Mouse (Mus musculus): ENCODE data around the gene Lima1. TPM values are rescaled to one million over a fixed set of nuclear protein-coding genes. Genes with fewer than 3 reads are reported as not detected.
"Not testable (repeated sequence)": the region's sequence is repeated elsewhere in the genome, so short reads cannot be mapped to it uniquely, and the experiment has no call there.

The Lima1 gene
- total RNA-seq (2015; ENCODE audit: low replicate concordance), result 3.2 and 6.7 TPM in 2 replicates
- total RNA-seq (2017; ENCODE audit: low replicate concordance), result 2.1 and 5.3 TPM in 2 replicates

DNA sequence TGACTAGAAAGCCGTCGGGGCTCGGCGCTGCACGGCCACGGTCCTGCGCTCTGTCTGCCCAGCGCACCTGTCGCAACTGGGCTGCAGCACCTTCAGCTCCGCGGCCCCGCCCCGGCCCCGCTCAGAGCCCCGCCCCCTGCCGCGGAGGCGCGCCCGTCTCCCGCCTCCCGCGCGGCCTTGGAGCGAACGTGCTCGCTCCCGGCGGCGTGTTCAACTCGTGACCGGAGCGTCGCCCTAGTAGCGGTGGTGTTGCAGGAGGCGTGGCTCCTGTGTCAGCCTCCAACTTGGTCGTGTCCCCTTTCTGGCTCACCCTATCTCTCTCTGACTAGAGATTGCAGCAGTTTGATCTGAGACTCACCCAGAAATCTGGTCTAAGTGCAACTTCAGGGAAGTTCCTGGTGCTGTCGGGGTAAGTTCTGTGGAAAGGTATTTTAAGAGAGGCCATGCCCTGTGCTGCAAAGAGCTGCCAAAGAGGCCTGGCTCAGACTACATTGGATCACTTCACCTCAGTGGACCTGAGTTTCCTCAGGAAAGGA lies at the start of gene Lima1:
Gene Lima1 (minus strand): TSS at position 123 of the 536 bp plus-strand sequence.
- ATAC-seq (replicated peaks; ENCODE audit: low FRiP score, poor library complexity, severe bottlenecking), result 0 out of 2 replicates have a peak, but pooled peaks have one; percentile 42

- ATAC-seq (replicated peaks; ENCODE audit: low FRiP score, poor library complexity, severe bottlenecking), result no peak
These were observed 44.4 kb upstream of the Lima1 start for GRCm38 (mm10) chr15:99919601-99920158.

- no peak for ATAC-seq (replicated peaks; ENCODE audit: low FRiP score, poor library complexity, severe bottlenecking)
These were observed 42.0 kb upstream of the Lima1 start for GRCm38 (mm10) chr15:99917264-99917663.

GRCm38 (mm10) chr15:99914613-99915012 lies 39.4 kb upstream of the Lima1 start:
- no peak for ATAC-seq (replicated peaks; ENCODE audit: low FRiP score, poor library complexity, severe bottlenecking)

DNA sequence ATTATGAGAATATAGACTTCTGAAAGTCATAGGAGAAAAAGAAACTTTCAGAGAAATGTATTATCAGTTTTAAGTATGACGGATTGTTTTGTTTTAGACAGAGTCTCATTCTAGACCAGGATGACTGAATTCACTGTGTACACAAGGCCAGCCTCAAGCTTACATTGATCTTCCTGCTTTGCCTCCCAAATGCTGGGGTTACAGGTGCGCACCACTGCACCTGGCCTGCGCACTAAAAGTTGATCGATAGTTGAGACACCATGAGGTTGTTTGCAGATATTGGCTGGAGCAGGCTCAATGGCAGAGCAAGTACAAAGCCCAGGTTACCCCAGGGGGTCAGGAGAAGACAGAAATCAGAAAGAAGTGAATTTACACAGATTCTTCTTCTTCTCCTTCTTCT lies 36.5 kb upstream of the Lima1 start:
- ATAC-seq (replicated peaks; ENCODE audit: low FRiP score, poor library complexity, severe bottlenecking), result no peak

GRCm38 (mm10) chr15:99909339-99909996 lies 34.2 kb upstream of the Lima1 start:
- 0 out of 2 replicates have a peak, but pooled peaks have one; percentile 25 for ATAC-seq (replicated peaks; ENCODE audit: low FRiP score, poor library complexity, severe bottlenecking)

DNA sequence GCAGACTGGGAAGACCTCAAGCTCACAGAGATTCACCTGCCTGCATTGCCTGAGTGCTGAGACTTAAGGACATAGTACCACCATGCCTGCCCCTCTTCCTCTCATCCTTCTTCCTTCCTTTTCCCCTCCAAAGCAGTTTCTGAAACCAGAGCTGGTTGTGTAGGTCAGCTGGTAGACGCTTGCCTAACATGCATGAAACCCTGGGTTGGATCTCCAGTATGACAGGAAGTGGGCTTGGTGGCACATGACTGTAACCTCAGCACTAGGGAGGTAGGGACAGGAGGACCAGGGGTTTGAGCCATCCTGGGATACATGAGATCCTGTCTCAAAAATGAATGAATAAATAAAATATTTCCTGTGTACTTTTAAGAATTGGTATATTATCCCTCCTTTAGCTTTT lies 32.3 kb upstream of the Lima1 start:
- no peak for ATAC-seq (replicated peaks; ENCODE audit: low FRiP score, poor library complexity, severe bottlenecking)

DNA sequence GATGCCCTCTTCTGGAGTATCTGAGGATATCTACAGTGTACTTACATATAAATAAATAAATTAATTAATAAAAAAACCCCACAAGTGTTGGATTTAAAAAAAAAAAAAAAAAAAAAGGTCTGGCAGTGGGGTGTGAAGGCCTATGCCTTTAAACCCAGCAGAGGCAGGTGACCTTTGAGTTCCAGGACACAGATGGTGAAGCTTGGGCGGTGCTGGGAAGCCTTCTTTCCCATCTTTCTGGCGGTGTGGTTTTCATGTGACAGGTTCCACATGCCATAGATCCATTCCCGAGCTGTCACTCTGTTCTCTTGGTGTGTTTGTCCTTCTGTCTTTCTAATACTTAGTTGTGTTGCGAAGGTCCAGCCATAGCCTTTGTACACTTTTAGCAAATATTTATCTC lies 31.8 kb upstream of the Lima1 start:
- ATAC-seq (replicated peaks; ENCODE audit: low FRiP score, poor library complexity, severe bottlenecking), result no peak

- no peak for ATAC-seq (replicated peaks; ENCODE audit: low FRiP score, poor library complexity, severe bottlenecking)
These were observed 29.6 kb upstream of the Lima1 start for GRCm38 (mm10) chr15:99904841-99905240.

GRCm38 (mm10) chr15:99904333-99904732 lies 29.1 kb upstream of the Lima1 start:
- no peak for ATAC-seq (replicated peaks; ENCODE audit: low FRiP score, poor library complexity, severe bottlenecking)

GRCm38 (mm10) chr15:99903227-99903626 lies 28.0 kb upstream of the Lima1 start:
- no peak for ATAC-seq (replicated peaks; ENCODE audit: low FRiP score, poor library complexity, severe bottlenecking)

DNA sequence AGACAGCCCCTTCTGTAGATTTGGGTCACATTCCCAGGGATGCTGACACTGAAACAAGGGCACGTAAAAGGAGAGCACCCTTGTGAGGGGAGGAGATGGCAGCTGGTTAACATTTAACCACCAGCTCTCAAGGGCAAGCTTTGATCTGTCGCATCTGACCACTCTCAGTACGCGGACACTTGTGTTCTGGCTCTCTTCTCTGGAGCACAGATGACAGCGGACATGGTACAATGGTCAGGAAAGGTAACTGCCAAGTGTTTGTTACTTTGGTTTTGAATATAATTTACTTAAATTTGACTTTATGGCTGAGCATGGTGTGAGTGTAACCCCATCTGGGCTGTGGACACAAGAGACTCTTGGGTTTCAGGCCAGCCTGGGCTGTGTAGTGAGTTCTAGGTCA lies 27.5 kb upstream of the Lima1 start:
- no peak for ATAC-seq (replicated peaks; ENCODE audit: low FRiP score, poor library complexity, severe bottlenecking)

DNA sequence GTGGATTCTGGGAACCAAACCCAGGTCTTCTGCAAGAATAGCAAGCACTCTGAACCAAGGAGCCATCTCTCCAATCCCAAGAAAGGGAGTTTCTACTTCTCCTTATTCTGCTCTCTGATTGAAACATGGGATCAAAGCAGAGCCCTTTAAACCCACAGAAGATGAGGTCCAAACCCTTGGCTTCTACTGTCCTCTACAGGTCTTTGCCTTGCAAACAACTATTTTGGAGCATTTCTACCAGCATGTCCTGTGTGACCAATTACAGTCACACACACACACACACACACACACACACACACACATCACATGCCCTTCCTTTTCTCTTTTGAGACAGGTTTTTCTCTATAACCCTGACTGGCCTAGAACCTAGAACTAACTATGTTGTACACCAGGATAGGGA lies 21.4 kb upstream of the Lima1 start:
- ATAC-seq (replicated peaks; ENCODE audit: low FRiP score, poor library complexity, severe bottlenecking), result no peak

- no peak for ATAC-seq (replicated peaks; ENCODE audit: low FRiP score, poor library complexity, severe bottlenecking)
These were observed 16.1 kb upstream of the Lima1 start for GRCm38 (mm10) chr15:99891355-99891754.

- ATAC-seq (replicated peaks; ENCODE audit: low FRiP score, poor library complexity, severe bottlenecking), result no peak
These were observed 15.4 kb upstream of the Lima1 start for GRCm38 (mm10) chr15:99890412-99891236.

GRCm38 (mm10) chr15:99889275-99889874 lies 14.1 kb upstream of the Lima1 start:
- no peak for ATAC-seq (replicated peaks; ENCODE audit: low FRiP score, poor library complexity, severe bottlenecking)

- ATAC-seq (replicated peaks; ENCODE audit: low FRiP score, poor library complexity, severe bottlenecking), result not testable (repeated sequence)
These were observed 11.9 kb upstream of the Lima1 start for GRCm38 (mm10) chr15:99887130-99887529.

DNA sequence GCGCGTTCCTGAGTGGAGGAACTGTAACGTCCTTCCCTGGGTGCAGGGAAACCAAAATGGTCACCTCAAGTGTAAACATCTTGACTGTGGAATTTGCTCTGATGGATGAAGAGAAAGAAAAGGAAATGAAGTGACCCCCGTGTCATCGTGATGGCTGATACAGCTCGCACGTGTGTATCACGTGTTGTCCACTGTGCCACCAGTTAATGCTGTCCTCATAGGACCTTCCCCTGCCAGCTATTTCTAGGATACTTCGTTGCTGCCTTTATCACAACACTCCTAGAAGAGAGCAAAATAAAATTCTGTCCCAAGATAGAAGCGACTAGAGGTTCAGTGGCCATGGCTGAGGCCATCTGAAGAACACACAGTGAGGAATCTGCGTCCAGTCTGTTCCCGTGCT lies 8.8 kb upstream of the Lima1 start:
- ATAC-seq (replicated peaks; ENCODE audit: low FRiP score, poor library complexity, severe bottlenecking), result no peak

GRCm38 (mm10) chr15:99878541-99878940 lies 3.3 kb upstream of the Lima1 start:
- ATAC-seq (replicated peaks; ENCODE audit: low FRiP score, poor library complexity, severe bottlenecking), result no peak

Measured in erythroid progenitor cell, adult 5-6 weeks (primary cell).